Mouse (Mus musculus) Patski (cell line): ENCODE measurements around the gene Lcorl. TPM values are rescaled to one million over a fixed set of nuclear protein-coding genes. Genes with fewer than 3 reads are reported as not detected.
A peak's percentile ranks its signal among the peaks of the same experiment; 100 is the strongest.

ENCODE experiments used
- ATAC-seq: fragments of 100-300 bp; one replicate; pipeline ENCODE4 v1.8.0; 2021
- CTCF ChIA-PET: fragments of 350-600 bp; sonication (Branson Sonifier 250); formaldehyde crosslinking; loops from one replicate; lab custom pipeline; 2022; ENCODE audit warnings: inconsistent platforms; lab: Charles Lee
- POLR2A ChIA-PET: fragments of 350-600 bp; sonication (Branson Sonifier 250); formaldehyde crosslinking; loops from one replicate; lab custom pipeline; 2022; ENCODE audit warnings: antibody characterized with exemption, inconsistent platforms; lab: Charles Lee
- DNase-seq: peaks from one replicate; pipeline ENCODE4 v3.0.0-alpha.2; 2011; ENCODE audit warnings: low read depth, low spot score
- H3K27me3 ChIP-seq: fragments of 371-371 bp; one replicate; pipeline ENCODE4 v1.5.1; 2021
- CTCF ChIP-seq: fragments of 100-300 bp; IDR thresholded peaks from one replicate; pipeline ENCODE4 v1.5.1; 2021
- in situ Hi-C: fragments of 300-500 bp; cut with MboI; formaldehyde crosslinking; loops from 3 replicates; pipeline ENCODE4 v1.11.1; 2018; ENCODE audit warnings: low pct_unique_long_range_greater_than_20kb, mixed read lengths
- polyA plus RNA-seq: library from polyadenylated mRNA; unstranded; gene quantifications from one replicate; pipeline ENCODE4 v1.2.3, GENCODE M21; 2021

Gene Lcorl
- polyA plus RNA-seq, 1 experiment from 2014 or later, result 11.7 TPM

- in situ Hi-C loops, result loop anchor here (25.0 kb wide), 1 partner anchor 369 kb away; the partner anchor contains the start of gene Lap3
- peaks cover 12% of the 10 kb centered on the region for H3K27me3 ChIP-seq
- peak; percentile 37 for DNase-seq
- ChIA-PET POLR2A (no interaction called here), CTCF (interaction anchor here (0.8 to 1.5 kb wide), 4 partner anchors 9 to 22 kb away, joined by 3 to 4 read pairs (median 4); no protein-coding TSS in a partner anchor)
- ATAC-seq, result peak; percentile 45
- TF ChIP-seq CTCF, result no peak
Observed at GRCm38 (mm10) chr5:45856303-45856821, 1.1 kb downstream of the Lcorl start.

GRCm38 (mm10) chr5:45855526-45856302 is 1.7 kb downstream of the Lcorl start:
- no peak for DNase-seq
- in situ Hi-C loops, result loop anchor here (25.0 kb wide), 1 partner anchor 368 kb away; the partner anchor contains the start of gene Lap3
- ChIA-PET POLR2A (interaction anchor here (0.6 kb wide), 1 partner anchor 270 kb away, joined by 4 read pairs; no protein-coding TSS in a partner anchor), CTCF (interaction anchor here (0.8 to 1.5 kb wide), 4 partner anchors 9 to 21 kb away, joined by 3 to 4 read pairs (median 4); no protein-coding TSS in a partner anchor)
- no peak for TF ChIP-seq CTCF
- H3K27me3 ChIP-seq, result peaks cover 12% of the 10 kb centered on the region
- ATAC-seq, result peak; percentile 5

- in situ Hi-C loops, result no loop called here
- POLR2A ChIA-PET, result no interaction called here
Observed at GRCm38 (mm10) chr5:45844723-45845122, 12.7 kb downstream of the Lcorl start.

GRCm38 (mm10) chr5:45835131-45835530 is 22.3 kb downstream of the Lcorl start:
- ChIA-PET POLR2A (no interaction called here), CTCF (no interaction called here)
- ATAC-seq (no peak), DNase-seq (no peak)
- in situ Hi-C loops, result no loop called here
- no peak for TF ChIP-seq CTCF
- H3K27me3 ChIP-seq, result no peaks in the 10 kb centered on the region

More at GRCm38 (mm10) chr5:45844723-45845122, 12.7 kb downstream of the Lcorl start:
- CTCF ChIA-PET, result interaction anchor here (1.1 kb wide), 1 partner anchor 149 kb away, joined by 3 read pairs; no protein-coding TSS in a partner anchor
- no peaks in the 10 kb centered on the region for H3K27me3 ChIP-seq
- ATAC-seq (no peak), DNase-seq (no peak)
- TF ChIP-seq CTCF, result no peak

GRCm38 (mm10) chr5:45811527-45811926 is 45.9 kb downstream of the Lcorl start:
- ChIA-PET CTCF (interaction anchor here (2.4 kb wide), 1 partner anchor 14 kb away, joined by 12 read pairs; no protein-coding TSS in a partner anchor), POLR2A (no interaction called here)
- ATAC-seq, result no peak
- H3K27me3 ChIP-seq, result no peaks in the 10 kb centered on the region
- DNase-seq, result no peak
- TF ChIP-seq CTCF, result no peak
- in situ Hi-C loops, result no loop called here

GRCm38 (mm10) chr5:45791864-45792263 is 65.6 kb downstream of the Lcorl start:
- no peak for TF ChIP-seq CTCF
- no peaks in the 10 kb centered on the region for H3K27me3 ChIP-seq
- in situ Hi-C loops, result no loop called here
- ChIA-PET CTCF (interaction anchor here (1.1 to 1.5 kb wide), 3 partner anchors 9 to 16 kb away, joined by 3 to 6 read pairs (median 4); no protein-coding TSS in a partner anchor), POLR2A (no interaction called here)
- ATAC-seq, result no peak
- DNase-seq, result no peak

GRCm38 (mm10) chr5:45790221-45790620 is 67.2 kb downstream of the Lcorl start:
- POLR2A ChIA-PET, result no interaction called here
- no peak for TF ChIP-seq CTCF
- in situ Hi-C loops, result no loop called here
- CTCF ChIA-PET, result interaction anchor here (0.7 to 1.3 kb wide), 4 partner anchors 9 to 53 kb away, joined by 3 read pairs; no protein-coding TSS in a partner anchor
- no peaks in the 10 kb centered on the region for H3K27me3 ChIP-seq
- DNase-seq (no peak), ATAC-seq (no peak)

- TF ChIP-seq CTCF, result peak; percentile 47
- H3K27me3 ChIP-seq, result no peaks in the 10 kb centered on the region
- ATAC-seq (no peak), DNase-seq (peak; percentile 3)
- POLR2A ChIA-PET, result no interaction called here
- in situ Hi-C loops, result loop anchor here (5.0 kb wide), 1 partner anchor 590 kb away; no protein-coding TSS in a partner anchor
- CTCF ChIA-PET, result interaction anchor here (0.9 to 3.2 kb wide), 14 partner anchors 8 to 590 kb away, joined by 3 to 16 read pairs (median 4); partner anchors contain the start of gene Lcorl
Observed at GRCm38 (mm10) chr5:45757502-45758121, 99.8 kb downstream of the Lcorl start.

- ChIA-PET CTCF (interaction anchor here (1.1 to 1.8 kb wide), 3 partner anchors 10 to 19 kb away, joined by 3 to 4 read pairs (median 3); no protein-coding TSS in a partner anchor), POLR2A (no interaction called here)
- in situ Hi-C loops, result no loop called here
- DNase-seq (no peak), ATAC-seq (no peak)
- no peak for TF ChIP-seq CTCF
- no peaks in the 10 kb centered on the region for H3K27me3 ChIP-seq
Observed at GRCm38 (mm10) chr5:45737911-45738310, 119.5 kb downstream of the Lcorl start.

- no peak for TF ChIP-seq CTCF
- peak; percentile 31 for ATAC-seq
- ChIA-PET POLR2A (interaction anchor here (0.7 kb wide), 1 partner anchor 9 kb away, joined by 3 read pairs; no protein-coding TSS in a partner anchor), CTCF (interaction anchor here (1.2 kb wide), 1 partner anchor 24 kb away, joined by 3 read pairs; no protein-coding TSS in a partner anchor)
- DNase-seq, result peak; percentile 12
- no peaks in the 10 kb centered on the region for H3K27me3 ChIP-seq
- in situ Hi-C loops, result no loop called here
Observed at GRCm38 (mm10) chr5:45733751-45734150, 123.7 kb downstream of the Lcorl start.
